Mouse (Mus musculus): ENCODE data around the gene Gdap1l1. TPM values are rescaled to one million over a fixed set of nuclear protein-coding genes. Genes with fewer than 3 reads are reported as not detected.

The Gdap1l1 gene
- polyA plus RNA-seq, 1 experiment from 2014 or later = 1.1 TPM

DNA sequence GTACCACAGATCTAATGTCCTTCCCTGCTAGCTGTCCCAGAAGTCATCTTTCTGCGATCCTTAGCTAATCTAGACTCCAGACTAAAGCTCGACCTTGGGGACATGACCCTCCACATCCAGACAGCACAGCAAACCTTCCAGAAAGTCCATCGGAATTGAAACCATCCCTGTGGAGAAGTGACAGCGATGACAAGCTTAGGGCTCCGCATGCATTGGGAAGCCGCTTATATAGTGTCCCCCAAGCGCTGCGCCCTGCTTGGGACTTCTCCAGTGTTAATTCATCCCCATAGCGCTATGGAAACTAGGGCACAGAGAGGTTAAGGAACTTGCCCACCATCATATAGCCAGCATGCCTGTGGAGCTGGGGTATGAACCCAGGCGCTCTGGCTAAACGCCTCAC lies 24.5 kb downstream of the Gdap1l1 start:
- Histone ChIP-seq H3K9me3 (ENCODE audit: low read depth, low read length) (no peaks in the 10 kb centered on the region), H3K9ac (no peak overlapping the region), H3K4me2 (no peak overlapping the region), H3K36me3 (ENCODE audit: insufficient read depth) (0 out of 2 replicates have a peak, but pooled peaks cover 2% of the 10 kb centered on the region), H3K4me3 (ENCODE audit: low read depth, low read length) (no peak overlapping the region), H3K27ac (ENCODE audit: low read depth) (no peak overlapping the region), H3K4me1 (ENCODE audit: insufficient read depth) (no peaks in the 10 kb centered on the region), H3K27me3 (ENCODE audit: insufficient read depth, low read length) (no peaks in the 10 kb centered on the region; the same call in 1 of the 2 replicates)
- ATAC-seq (ENCODE audit: insufficient read depth) (no peak), DNase-seq (no peak)
- TF ChIP-seq CTCF (IDR thresholded peaks at IDR 0.05; ENCODE audit: low read depth) = no peak
- WGBS = 67% methylated on average over 11 of the region's 11 CpGs

DNA sequence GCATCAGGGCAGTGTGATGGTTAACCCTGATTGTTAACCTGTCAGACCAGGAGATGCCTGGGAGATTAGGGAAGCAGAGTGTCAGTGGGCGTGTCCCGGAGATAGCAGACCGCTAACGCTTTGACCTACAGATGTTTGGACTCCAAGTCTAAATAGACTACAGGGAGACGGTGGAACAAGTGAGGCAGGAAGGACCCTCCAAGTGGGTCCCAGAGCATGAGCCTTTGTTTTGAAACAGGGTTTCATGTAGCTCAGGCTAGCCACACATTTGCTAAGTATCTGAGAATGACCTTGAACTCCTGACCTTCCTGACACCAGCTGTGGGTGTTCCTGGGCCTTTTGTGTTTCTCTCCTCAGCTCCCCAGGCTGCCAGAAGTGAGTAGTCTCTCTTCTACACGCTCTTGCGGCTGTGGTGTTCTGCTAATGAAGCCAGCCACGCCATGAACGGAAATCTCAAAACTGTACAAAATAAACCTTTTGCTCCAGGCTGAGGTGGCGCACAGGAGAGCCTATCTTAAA lies 25.0 kb downstream of the Gdap1l1 start:
- Histone ChIP-seq H3K4me2 (no peak overlapping the region), H3K36me3 (ENCODE audit: insufficient read depth) (peaks cover 6% of the 10 kb centered on the region; the same call in 1 of the 2 replicates), H3K9me3 (ENCODE audit: low read depth, low read length) (no peaks in the 10 kb centered on the region), H3K4me3 (ENCODE audit: low read depth, low read length) (no peak overlapping the region), H3K4me1 (ENCODE audit: insufficient read depth) (no peaks in the 10 kb centered on the region), H3K27ac (ENCODE audit: low read depth) (no peak overlapping the region), H3K27me3 (ENCODE audit: insufficient read depth, low read length) (no peaks in the 10 kb centered on the region), H3K9ac (no peak overlapping the region)
- WGBS = 45% methylated on average over 10 of the region's 10 CpGs
- no peak for TF ChIP-seq CTCF (IDR thresholded peaks at IDR 0.05; ENCODE audit: low read depth)
- DNase-seq = no peak
- no peak for ATAC-seq (ENCODE audit: insufficient read depth)

DNA sequence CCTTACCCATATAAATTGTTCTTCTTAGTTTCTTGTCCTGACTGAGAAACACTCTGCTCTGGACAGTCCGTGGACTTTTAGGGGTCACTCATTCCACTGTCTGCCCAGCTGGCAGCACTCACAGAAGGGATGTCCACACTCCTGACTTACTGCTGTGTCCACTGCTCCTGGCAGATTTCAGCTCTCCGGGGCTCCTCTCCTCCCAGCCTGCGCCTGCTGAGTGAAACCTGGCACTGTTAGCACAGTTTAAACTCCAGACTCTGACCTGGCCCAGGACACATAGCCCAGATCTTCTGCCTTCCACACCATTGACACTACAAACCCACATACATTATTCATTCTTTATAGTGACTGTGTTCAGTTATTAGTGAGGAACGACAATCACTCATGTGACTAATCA lies 25.7 kb downstream of the Gdap1l1 start:
- no peak overlapping the region for H3K9ac ChIP-seq
- H3K4me3 ChIP-seq (ENCODE audit: low read depth, low read length) = no peak overlapping the region
- H3K9me3 ChIP-seq (ENCODE audit: low read depth, low read length) = no peaks in the 10 kb centered on the region
- H3K4me2 ChIP-seq = no peak overlapping the region
- no peak for TF ChIP-seq CTCF (IDR thresholded peaks at IDR 0.05; ENCODE audit: low read depth)
- H3K27ac ChIP-seq (ENCODE audit: low read depth) = no peak overlapping the region
- WGBS = 71% methylated on average over 4 of the region's 4 CpGs
- ATAC-seq (ENCODE audit: insufficient read depth) = no peak
- DNase-seq = no peak
- no peaks in the 10 kb centered on the region for H3K4me1 ChIP-seq (ENCODE audit: insufficient read depth)
- H3K36me3 ChIP-seq (ENCODE audit: insufficient read depth) = peaks cover 13% of the 10 kb centered on the region; the same call in 1 of the 2 replicates
- H3K27me3 ChIP-seq (ENCODE audit: insufficient read depth, low read length) = no peaks in the 10 kb centered on the region

DNA sequence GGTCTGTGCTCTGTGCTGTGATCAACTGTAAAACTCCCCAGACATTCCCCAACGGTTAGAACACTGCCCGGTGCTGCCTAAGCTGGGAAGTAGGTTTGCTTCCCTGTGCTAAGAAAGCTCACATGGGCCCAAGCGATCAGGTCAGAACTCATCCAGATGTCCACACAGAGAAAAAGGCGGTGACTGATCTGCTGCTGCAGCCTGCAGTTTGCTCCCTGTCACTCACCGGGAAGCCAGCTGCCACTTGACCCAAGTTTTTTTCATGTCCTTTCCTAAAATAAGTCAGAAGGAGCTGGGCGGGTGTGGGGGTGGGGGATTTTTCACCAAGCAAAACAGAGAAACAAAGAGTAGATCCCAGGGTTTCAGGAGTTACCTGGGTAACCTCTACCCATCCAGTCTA lies 26.3 kb downstream of the Gdap1l1 start:
- no peaks in the 10 kb centered on the region for H3K9me3 ChIP-seq (ENCODE audit: low read depth, low read length)
- H3K4me1 ChIP-seq (ENCODE audit: insufficient read depth) = no peaks in the 10 kb centered on the region
- H3K27me3 ChIP-seq (ENCODE audit: insufficient read depth, low read length) = no peaks in the 10 kb centered on the region
- no peak for TF ChIP-seq CTCF (IDR thresholded peaks at IDR 0.05; ENCODE audit: low read depth)
- 34% methylated on average over 6 of the region's 6 CpGs for WGBS
- ATAC-seq (ENCODE audit: insufficient read depth) = no peak
- DNase-seq = no peak
- H3K9ac ChIP-seq = no peak overlapping the region
- H3K4me3 ChIP-seq (ENCODE audit: low read depth, low read length) = no peak overlapping the region
- no peak overlapping the region for H3K27ac ChIP-seq (ENCODE audit: low read depth)
- no peak overlapping the region for H3K4me2 ChIP-seq
- H3K36me3 ChIP-seq (ENCODE audit: insufficient read depth) = peaks cover 18% of the 10 kb centered on the region; the same call in 1 of the 2 replicates

DNA sequence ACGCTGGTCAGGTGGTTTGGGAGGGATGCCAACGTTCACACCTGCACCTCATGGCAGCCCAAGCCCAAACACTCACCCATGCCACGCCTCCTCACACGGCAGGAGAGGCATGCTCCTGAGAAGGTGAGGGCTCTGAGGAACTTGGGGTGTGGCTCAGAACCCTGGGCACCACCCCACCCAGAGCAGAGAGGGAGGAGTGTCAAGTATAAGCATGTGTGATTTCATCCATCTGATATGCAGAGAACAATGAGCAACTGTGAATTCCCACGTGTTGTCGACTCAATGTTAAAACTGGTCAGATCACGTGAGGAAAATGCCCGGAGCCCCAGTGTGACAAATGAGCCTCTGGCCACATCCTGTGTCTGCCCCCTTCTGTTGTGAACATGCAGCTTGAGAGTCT lies 28.5 kb downstream of the Gdap1l1 start:
- no peak for TF ChIP-seq CTCF (IDR thresholded peaks at IDR 0.05; ENCODE audit: low read depth)
- Histone ChIP-seq H3K4me2 (no peak overlapping the region), H3K27ac (ENCODE audit: low read depth) (no peak overlapping the region), H3K9me3 (ENCODE audit: low read depth, low read length) (no peaks in the 10 kb centered on the region), H3K27me3 (ENCODE audit: insufficient read depth, low read length) (no peaks in the 10 kb centered on the region), H3K9ac (no peak overlapping the region), H3K36me3 (ENCODE audit: insufficient read depth) (peaks cover 21% of the 10 kb centered on the region; the same call in 1 of the 2 replicates), H3K4me1 (ENCODE audit: insufficient read depth) (peaks cover 7% of the 10 kb centered on the region; the same call in 1 of the 2 replicates), H3K4me3 (ENCODE audit: low read depth, low read length) (no peak overlapping the region)
- peak; percentile 74 for ATAC-seq (ENCODE audit: insufficient read depth)
- peak; percentile 35 for DNase-seq
- 44% methylated on average over 8 of the region's 8 CpGs for WGBS

DNA sequence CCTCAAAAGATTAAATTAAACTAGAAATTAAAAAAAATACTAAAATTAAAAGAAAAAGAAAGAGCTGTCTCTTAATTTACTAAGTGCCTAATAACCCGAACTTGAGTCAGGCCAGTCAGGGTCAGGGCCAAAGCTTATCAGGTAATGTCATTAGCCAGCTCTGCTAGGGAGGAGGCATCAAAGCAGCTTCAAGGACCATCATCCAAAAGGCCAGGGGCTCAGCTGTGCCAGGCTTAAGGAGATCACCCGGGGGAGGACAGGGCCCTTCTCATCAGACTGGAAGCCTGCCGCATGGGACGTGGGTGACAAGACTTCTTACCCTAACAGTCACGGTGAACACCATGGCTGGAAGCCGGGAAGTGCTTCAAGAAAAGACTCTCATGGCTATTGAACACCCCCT lies 29.3 kb downstream of the Gdap1l1 start:
- Histone ChIP-seq H3K9ac (no peak overlapping the region), H3K27me3 (ENCODE audit: insufficient read depth, low read length) (no peaks in the 10 kb centered on the region), H3K27ac (ENCODE audit: low read depth) (no peak overlapping the region), H3K4me1 (ENCODE audit: insufficient read depth) (peaks cover 8% of the 10 kb centered on the region; the same call in 1 of the 2 replicates), H3K36me3 (ENCODE audit: insufficient read depth) (peaks cover 21% of the 10 kb centered on the region; the same call in 1 of the 2 replicates), H3K4me2 (no peak overlapping the region), H3K9me3 (ENCODE audit: low read depth, low read length) (no peaks in the 10 kb centered on the region), H3K4me3 (ENCODE audit: low read depth, low read length) (no peak overlapping the region)
- no peak for DNase-seq
- ATAC-seq (ENCODE audit: insufficient read depth) = no peak
- 81% methylated on average over 6 of the region's 6 CpGs for WGBS
- no peak for TF ChIP-seq CTCF (IDR thresholded peaks at IDR 0.05; ENCODE audit: low read depth)

DNA sequence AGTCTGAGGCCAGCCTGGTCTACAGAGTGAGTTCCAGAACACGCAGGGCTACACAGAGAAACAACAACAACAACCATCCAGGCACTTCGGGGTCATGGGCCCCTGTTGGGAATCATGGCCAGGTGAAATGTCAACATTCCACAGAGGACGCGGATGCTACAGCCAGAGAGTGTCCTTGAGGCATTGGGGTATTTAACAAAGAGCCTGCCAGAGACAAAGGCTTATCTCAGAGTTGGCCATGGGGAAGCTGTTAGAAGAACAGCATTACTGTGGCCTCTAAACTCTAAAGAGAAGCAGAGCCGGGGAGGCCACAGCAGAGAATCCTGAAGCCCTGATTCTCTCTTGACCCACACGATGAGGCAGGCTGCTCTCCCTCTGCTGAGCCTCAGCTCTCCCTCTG lies 30.6 kb downstream of the Gdap1l1 start:
- Histone ChIP-seq H3K9me3 (ENCODE audit: low read depth, low read length) (no peaks in the 10 kb centered on the region), H3K9ac (no peak overlapping the region)
- ATAC-seq (ENCODE audit: insufficient read depth) = no peak

More for the DNA sequence above, 30.6 kb downstream of the Gdap1l1 start:
- no peak overlapping the region for H3K4me3 ChIP-seq (ENCODE audit: low read depth, low read length)
- DNase-seq = no peak
- peaks cover 21% of the 10 kb centered on the region; the same call in 1 of the 2 replicates for H3K36me3 ChIP-seq (ENCODE audit: insufficient read depth)
- no peak overlapping the region for H3K27ac ChIP-seq (ENCODE audit: low read depth)
- H3K27me3 ChIP-seq (ENCODE audit: insufficient read depth, low read length) = no peaks in the 10 kb centered on the region
- H3K4me1 ChIP-seq (ENCODE audit: insufficient read depth) = peaks cover 8% of the 10 kb centered on the region; the same call in 1 of the 2 replicates
- no peak overlapping the region for H3K4me2 ChIP-seq
- TF ChIP-seq CTCF (IDR thresholded peaks at IDR 0.05; ENCODE audit: low read depth) = no peak
- WGBS = 91% methylated on average over 6 of the region's 6 CpGs
